Mouse (Mus musculus) myocyte (in vitro differentiated cells): ENCODE results near the gene Olfr320.

Experiments
- E2F4 ChIP-seq: IDR thresholded peaks from one replicate; pipeline ENCODE4 v1.6.1; 2011; ENCODE audit warnings: mild to moderate bottlenecking, control low read depth, moderate library complexity; ENCODE audit not compliant: insufficient read depth
- MAX ChIP-seq: IDR thresholded peaks from one replicate; pipeline ENCODE4 v1.6.1; 2011; ENCODE audit warnings: low read depth, mild to moderate bottlenecking, control low read depth
- POLR2A ChIP-seq: IDR thresholded peaks from one replicate; pipeline ENCODE4 v1.6.1; 2011; ENCODE audit warnings: low read depth, mild to moderate bottlenecking, control low read depth, moderate library complexity; ENCODE audit not compliant: insufficient read length
- POLR2AphosphoS2 ChIP-seq: IDR thresholded peaks from one replicate; pipeline ENCODE4 v1.6.1; 2011; ENCODE audit warnings: low read depth, control low read depth; ENCODE audit not compliant: insufficient read length
- REST ChIP-seq: IDR thresholded peaks from one replicate; pipeline ENCODE4 v1.6.1; 2011; ENCODE audit warnings: mild to moderate bottlenecking, control low read depth, moderate library complexity; ENCODE audit not compliant: insufficient read depth, insufficient read length
- SRF ChIP-seq: IDR thresholded peaks from one replicate; pipeline ENCODE4 v1.6.1; 2011; ENCODE audit warnings: low read depth; ENCODE audit not compliant: control insufficient read depth, insufficient read length
- TCF12 ChIP-seq: IDR thresholded peaks from one replicate; pipeline ENCODE4 v1.6.1; 2011; ENCODE audit warnings: mild to moderate bottlenecking, control low read depth; ENCODE audit not compliant: poor library complexity, insufficient read depth, severe bottlenecking
- TCF3 ChIP-seq: IDR thresholded peaks from one replicate; pipeline ENCODE4 v1.6.1; 2011; ENCODE audit warnings: low read depth, control low read depth; ENCODE audit not compliant: insufficient read length
- USF1 ChIP-seq: IDR thresholded peaks from one replicate; pipeline ENCODE4 v1.6.1; 2011; ENCODE audit warnings: low read depth, mild to moderate bottlenecking, control low read depth, moderate library complexity

- TF ChIP-seq POLR2A (no peak), REST (no peak), POLR2AphosphoS2 (no peak), TCF12 (no peak), USF1 (no peak), MAX (no peak), TCF3 (no peak), E2F4 (no peak), SRF (no peak)
Observed at GRCm38 (mm10) chr11:58643350-58643749, 37.5 kb upstream of the Olfr320 start.
